Mouse (Mus musculus) MEL (cell line): ENCODE data around the gene Mfsd2a.

Source experiments
- CHD2 ChIP-seq: IDR thresholded peaks from 2 replicates; pipeline ENCODE4 v1.6.1; 2011; ENCODE audit warnings: low read length, improper control_type of control experiment
- CTCF ChIP-seq, 3 experiments: IDR thresholded peaks in 2 of 3; conservative IDR thresholded peaks in 1 of 3; 2 replicates each; pipeline ENCODE4 v1.5.1; 2011 to 2012; ENCODE audit warnings: low read length in 3 of 3, low read depth in 2 of 3, mild to moderate bottlenecking in 2 of 3, improper control_type of control experiment in 1 of 3, inconsistent platforms in 1 of 3, mixed read lengths in 1 of 3, moderate library complexity in 1 of 3; ENCODE audit not compliant: control insufficient read depth in 1 of 3, insufficient read depth in 1 of 3, poor library complexity in 1 of 3, severe bottlenecking in 1 of 3
- E2F4 ChIP-seq: IDR thresholded peaks from 2 replicates; pipeline ENCODE4 v1.6.1; 2011; ENCODE audit warnings: low read depth, low read length, improper control_type of control experiment, borderline replicate concordance
- ELF1 ChIP-seq: IDR thresholded peaks from 2 replicates; pipeline ENCODE4 v1.6.1; 2014; ENCODE audit warnings: low read depth, mild to moderate bottlenecking, inconsistent platforms, low read length, improper control_type of control experiment, moderate library complexity
- EP300 ChIP-seq, 2 experiments: IDR thresholded peaks; 2 replicates each; pipeline ENCODE4 v1.6.1; 2011; ENCODE audit warnings: improper control_type of control experiment in 2 of 2, low read length in 2 of 2, low read depth in 1 of 2, mild to moderate bottlenecking in 1 of 2
- POLR2A ChIP-seq, 2 experiments: IDR thresholded peaks; 2 replicates each; pipeline ENCODE4 v1.6.1; 2011 to 2012; ENCODE audit warnings: low read length in 2 of 2, mild to moderate bottlenecking in 2 of 2, control low read depth in 1 of 2, improper control_type of control experiment in 1 of 2, low read depth in 1 of 2, moderate library complexity in 1 of 2; ENCODE audit not compliant: control insufficient read depth in 1 of 2, insufficient read depth in 1 of 2, poor library complexity in 1 of 2
- SIN3A ChIP-seq: IDR thresholded peaks from 2 replicates; pipeline ENCODE4 v1.6.1; 2012; ENCODE audit warnings: low read length, improper control_type of control experiment, inconsistent platforms
- TAL1 ChIP-seq: IDR thresholded peaks from 2 replicates; pipeline ENCODE4 v1.6.1; 2012; ENCODE audit warnings: mild to moderate bottlenecking, inconsistent platforms, low read length, moderate library complexity, mixed read lengths
- USF1 ChIP-seq: IDR thresholded peaks from 2 replicates; pipeline ENCODE4 v1.6.1; 2014; ENCODE audit warnings: low read depth, mild to moderate bottlenecking, inconsistent platforms, low read length, improper control_type of control experiment, moderate library complexity
- ZC3H11A ChIP-seq: IDR thresholded peaks from 2 replicates; pipeline ENCODE4 v1.6.1; 2012; ENCODE audit warnings: low read depth, mild to moderate bottlenecking, inconsistent platforms, low read length, improper control_type of control experiment
- ZNF384 ChIP-seq: IDR thresholded peaks from 2 replicates; pipeline ENCODE4 v1.6.1; 2012; ENCODE audit warnings: low read depth, mild to moderate bottlenecking, inconsistent platforms, low read length, improper control_type of control experiment

DNA sequence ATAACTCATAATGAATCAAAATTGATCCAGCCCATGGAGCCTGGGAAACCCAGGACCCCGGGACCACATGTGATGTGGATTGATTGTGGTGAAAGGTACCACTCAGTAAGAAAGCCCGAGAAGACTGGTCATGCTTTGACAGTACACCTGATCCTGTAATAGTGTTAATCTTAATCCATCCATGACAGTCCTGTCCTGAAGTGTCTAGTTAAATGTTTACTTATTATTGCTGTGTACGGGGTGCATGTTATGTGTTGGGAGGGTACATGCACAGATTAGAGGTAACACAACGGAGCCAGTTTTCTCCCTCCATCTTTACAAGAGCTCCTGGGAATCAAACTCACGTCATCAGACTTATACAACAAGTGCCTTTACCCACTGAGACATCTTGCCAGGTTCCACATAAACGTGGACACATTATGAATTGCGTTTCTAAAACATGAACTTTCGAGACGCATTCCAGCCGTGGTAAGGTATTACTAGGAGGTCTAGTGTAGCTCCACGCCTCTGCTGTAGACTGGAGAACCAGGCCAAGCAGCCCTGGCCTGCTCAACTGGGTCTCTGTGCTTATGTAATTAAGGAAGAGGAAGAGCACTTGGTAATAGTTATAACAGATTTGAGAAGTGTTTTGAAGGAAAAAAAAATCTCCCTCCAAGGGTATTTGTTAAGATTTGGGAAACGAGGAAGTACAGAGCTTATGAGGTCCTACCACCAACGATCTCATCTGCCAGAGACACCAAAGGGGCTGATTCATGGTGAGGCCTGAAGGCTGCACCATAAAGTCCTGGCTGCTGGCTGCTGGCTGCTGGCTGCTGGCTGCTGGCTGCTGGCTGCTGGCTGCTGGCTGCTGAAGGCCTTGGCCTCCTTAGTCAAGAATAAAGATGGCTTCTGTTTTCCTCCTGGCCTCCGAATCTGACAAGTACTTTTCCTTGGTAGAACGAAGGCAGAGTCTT, 37.3 kb downstream of the Mfsd2a start:
- no peak for TF ChIP-seq CTCF (IDR thresholded peaks at IDR 0.05 in 2 of 3, conservative IDR thresholded peaks at IDR 0.05 in 1 of 3; ENCODE audit: control insufficient read depth in 1 of 3, insufficient read depth in 1 of 3, low read depth in 2 of 3, low read length in 3 of 3, poor library complexity in 1 of 3, severe bottlenecking in 1 of 3)
- no peak for TF ChIP-seq ZC3H11A
- no peak for TF ChIP-seq POLR2A (IDR thresholded peaks at IDR 0.05; ENCODE audit: control insufficient read depth in 1 of 2, insufficient read depth in 1 of 2, low read depth in 1 of 2, low read length in 2 of 2, poor library complexity in 1 of 2)
- no peak for TF ChIP-seq ZNF384
- no peak for TF ChIP-seq USF1
- no peak for TF ChIP-seq SIN3A
- no peak for TF ChIP-seq TAL1
- no peak for TF ChIP-seq CHD2
- TF ChIP-seq E2F4 = no peak
- no peak for TF ChIP-seq EP300 (IDR thresholded peaks at IDR 0.05; ENCODE audit: low read depth in 1 of 2, low read length in 2 of 2)
- TF ChIP-seq ELF1 = no peak
